Mouse (Mus musculus) forebrain, embryonic 11.5 days (tissue): ENCODE data around the gene Tiam2. TPM values are rescaled to one million over a fixed set of nuclear protein-coding genes. Genes with fewer than 3 reads are reported as not detected.

Source experiments
- ATAC-seq: fragments of 200-750 bp; cut with Nextera tagmentation; replicated peaks from 2 replicates; pipeline ENCODE4 v1.8.0; 2017; ENCODE audit warnings: moderate TSS enrichment; ENCODE audit not compliant: low FRiP score
- DNase-seq: peaks from one replicate; pipeline ENCODE4 v3.0.0-alpha.2; 2017; ENCODE audit warnings: low spot score
- H3K27ac ChIP-seq: fragments of 300-500 bp; sonication (generic); 2 replicates; pipeline ENCODE4 v1.5.1; 2014; ENCODE audit warnings: low read depth, low read length
- H3K27me3 ChIP-seq: fragments of 300-500 bp; sonication (generic); 2 replicates; pipeline ENCODE4 v1.6.1; 2014; ENCODE audit warnings: mild to moderate bottlenecking, low read length, mixed read lengths; ENCODE audit not compliant: control insufficient read depth, insufficient read depth
- H3K36me3 ChIP-seq: fragments of 300-500 bp; sonication (generic); 2 replicates; pipeline ENCODE4 v1.6.1; 2014; ENCODE audit warnings: mild to moderate bottlenecking, low read length, moderate library complexity, mixed read lengths; ENCODE audit not compliant: control insufficient read depth, insufficient read depth
- H3K4me1 ChIP-seq: fragments of 300-500 bp; sonication (generic); replicated peaks from 2 replicates; pipeline ENCODE4 v1.6.1; 2014; ENCODE audit warnings: low read length, mixed read lengths; ENCODE audit not compliant: control insufficient read depth, insufficient read depth
- H3K4me2 ChIP-seq: fragments of 300-500 bp; sonication (generic); 2 replicates; pipeline ENCODE4 v1.6.1; 2014; ENCODE audit warnings: low read depth, mild to moderate bottlenecking, low read length, moderate library complexity, mixed read lengths; ENCODE audit not compliant: severe bottlenecking
- H3K4me3 ChIP-seq: fragments of 300-500 bp; sonication (generic); 2 replicates; pipeline ENCODE4 v1.5.1; 2014; ENCODE audit warnings: low read depth, low read length
- H3K9ac ChIP-seq: fragments of 300-500 bp; sonication (generic); 2 replicates; pipeline ENCODE4 v1.6.1; 2014; ENCODE audit warnings: low read length
- H3K9me3 ChIP-seq: fragments of 300-500 bp; sonication (generic); 2 replicates; pipeline ENCODE4 v1.6.1; 2016; ENCODE audit warnings: low read length, mixed read lengths; ENCODE audit not compliant: control insufficient read depth
- WGBS: fragments of 180-500 bp; shearing (Covaris S2); extraction: QIAGEN DNeasy Blood & Tissue Kit; methylation state at CpG from one replicate; pipeline ENCODE4 v1.1.7; 2014; 5-methylcytosine and 5-hydroxymethylcytosine counted together
- polyA plus RNA-seq: library from polyadenylated mRNA; unstranded; fragments of >200 nt; fragmentation: Nextera tagmentation; extraction: Ambion mirVana; gene quantifications from 2 replicates; pipeline ENCODE4 v1.2.1, GENCODE M21; 2014

Tiam2 gene
- polyA plus RNA-seq, 1 experiment from 2014 or later, result 7.4 TPM

- WGBS, result 89% methylated on average over 8 of the region's 8 CpGs
- H3K4me1 ChIP-seq, result no peaks in the 10 kb centered on the region
- H3K9ac ChIP-seq, result no peak overlapping the region
- DNase-seq (no peak), ATAC-seq (no peak)
- H3K27ac ChIP-seq, result no peak overlapping the region
- H3K27me3 ChIP-seq, result no peaks in the 10 kb centered on the region
- H3K4me2 ChIP-seq, result no peak overlapping the region
- H3K4me3 ChIP-seq, result no peak overlapping the region
- H3K9me3 ChIP-seq, result no peaks in the 10 kb centered on the region
- H3K36me3 ChIP-seq, result no peaks in the 10 kb centered on the region
Measured at GRCm38 (mm10) chr17:3515851-3516250, 189.5 kb downstream of the Tiam2 start.

GRCm38 (mm10) chr17:3516406-3516805 is 190.0 kb downstream of the Tiam2 start:
- H3K4me2 ChIP-seq, result no peak overlapping the region
- no peak overlapping the region for H3K27ac ChIP-seq
- H3K9me3 ChIP-seq, result no peaks in the 10 kb centered on the region
- 46% methylated on average over 9 of the region's 9 CpGs for WGBS
- no peaks in the 10 kb centered on the region for H3K4me1 ChIP-seq
- no peaks in the 10 kb centered on the region for H3K27me3 ChIP-seq
- H3K36me3 ChIP-seq, result no peaks in the 10 kb centered on the region
- ATAC-seq (no peak), DNase-seq (no peak)
- no peak overlapping the region for H3K4me3 ChIP-seq
- no peak overlapping the region for H3K9ac ChIP-seq

GRCm38 (mm10) chr17:3520344-3520743 is 194.0 kb downstream of the Tiam2 start:
- no peak for DNase-seq

GRCm38 (mm10) chr17:3527841-3528471 is 201.6 kb downstream of the Tiam2 start:
- no peak overlapping the region for H3K4me2 ChIP-seq
- H3K4me3 ChIP-seq, result no peak overlapping the region
- H3K36me3 ChIP-seq, result no peaks in the 10 kb centered on the region
- no peak overlapping the region for H3K27ac ChIP-seq
- H3K9me3 ChIP-seq, result no peaks in the 10 kb centered on the region
- no peaks in the 10 kb centered on the region for H3K27me3 ChIP-seq
- no peak overlapping the region for H3K9ac ChIP-seq
- ATAC-seq, result no peak
- H3K4me1 ChIP-seq, result no peaks in the 10 kb centered on the region
- WGBS, result 90% methylated on average over 6 of the region's 6 CpGs
- DNase-seq, result no peak

More at GRCm38 (mm10) chr17:3520344-3520743, 194.0 kb downstream of the Tiam2 start:
- Histone ChIP-seq H3K9me3 (no peaks in the 10 kb centered on the region), H3K4me2 (no peak overlapping the region), H3K36me3 (no peaks in the 10 kb centered on the region), H3K4me1 (no peaks in the 10 kb centered on the region), H3K9ac (no peak overlapping the region), H3K27me3 (no peaks in the 10 kb centered on the region), H3K27ac (no peak overlapping the region), H3K4me3 (no peak overlapping the region)
- 93% methylated on average over 5 of the region's 5 CpGs for WGBS
- no peak for ATAC-seq

GRCm38 (mm10) chr17:3529523-3529922 is 203.2 kb downstream of the Tiam2 start:
- H3K27me3 ChIP-seq, result no peaks in the 10 kb centered on the region
- no peaks in the 10 kb centered on the region for H3K9me3 ChIP-seq
- DNase-seq, result no peak
- H3K36me3 ChIP-seq, result no peaks in the 10 kb centered on the region
- no peak overlapping the region for H3K27ac ChIP-seq
- no peaks in the 10 kb centered on the region for H3K4me1 ChIP-seq
- no peak overlapping the region for H3K4me2 ChIP-seq
- no peak overlapping the region for H3K9ac ChIP-seq
- 75% methylated on average over 3 of the region's 3 CpGs for WGBS
- ATAC-seq, result no peak
- no peak overlapping the region for H3K4me3 ChIP-seq

GRCm38 (mm10) chr17:3530549-3530948 is 204.2 kb downstream of the Tiam2 start:
- no peak overlapping the region for H3K9ac ChIP-seq
- ATAC-seq (no peak), DNase-seq (no peak)
- H3K4me1 ChIP-seq, result no peaks in the 10 kb centered on the region
- no peaks in the 10 kb centered on the region for H3K27me3 ChIP-seq
- 67% methylated on average over 7 of the region's 7 CpGs for WGBS
- H3K36me3 ChIP-seq, result no peaks in the 10 kb centered on the region
- no peak overlapping the region for H3K4me2 ChIP-seq
- no peak overlapping the region for H3K4me3 ChIP-seq
- no peaks in the 10 kb centered on the region for H3K9me3 ChIP-seq
- H3K27ac ChIP-seq, result no peak overlapping the region

- Histone ChIP-seq H3K27me3 (no peaks in the 10 kb centered on the region), H3K36me3 (no peaks in the 10 kb centered on the region), H3K9me3 (no peaks in the 10 kb centered on the region), H3K4me2 (no peak overlapping the region), H3K4me1 (no peaks in the 10 kb centered on the region), H3K4me3 (no peak overlapping the region), H3K27ac (no peak overlapping the region), H3K9ac (no peak overlapping the region)
- 79% methylated on average over 1 of the region's 1 CpGs for WGBS
- ATAC-seq, result no peak
- no peak for DNase-seq
Measured at GRCm38 (mm10) chr17:3531641-3532040, 205.3 kb downstream of the Tiam2 start.

- DNase-seq, result no peak
- no peak within 1 kb of the TSS for H3K4me3 ChIP-seq
- H3K27me3 ChIP-seq, result no peaks in the 10 kb centered on the region
- H3K9me3 ChIP-seq, result no peaks in the 10 kb centered on the region
- no peak for ATAC-seq
- 91% methylated on average over 4 of the region's 4 CpGs for WGBS
- no peak within 1 kb of the TSS for H3K4me2 ChIP-seq
- H3K4me1 ChIP-seq, result no peaks in the 10 kb centered on the region
- H3K27ac ChIP-seq, result no peak within 1 kb of the TSS
- no peaks in the 10 kb centered on the region for H3K36me3 ChIP-seq
- no peak within 1 kb of the TSS for H3K9ac ChIP-seq
Measured at GRCm38 (mm10) chr17:3532254-3532653, 205.9 kb downstream of the Tiam2 start, which contains the start of gene Cldn20. Gene Cldn20 (plus strand): TSS chr17:3532554.

- DNase-seq, result no peak
- H3K4me1 ChIP-seq, result no peaks in the 10 kb centered on the region
- H3K4me2 ChIP-seq, result no peak overlapping the region
- H3K36me3 ChIP-seq, result no peaks in the 10 kb centered on the region
- no peaks in the 10 kb centered on the region for H3K9me3 ChIP-seq
- no peak overlapping the region for H3K9ac ChIP-seq
- no peak overlapping the region for H3K4me3 ChIP-seq
- 33% methylated on average over 1 of the region's 1 CpGs for WGBS
- ATAC-seq, result no peak
- no peaks in the 10 kb centered on the region for H3K27me3 ChIP-seq
- H3K27ac ChIP-seq, result no peak overlapping the region
Measured at GRCm38 (mm10) chr17:3533425-3533824, 207.1 kb downstream of the Tiam2 start.
